Mouse (Mus musculus): ENCODE results near the gene Nfkbid.

- no peak for TF ChIP-seq CTCF (IDR thresholded peaks at IDR 0.05; ENCODE audit: control insufficient read depth, insufficient read depth, insufficient replicate concordance, low read depth, low read length)
- TF ChIP-seq POLR2A (IDR thresholded peaks at IDR 0.05; ENCODE audit: control insufficient read depth, low read depth, low read length) = no peak
Observed at GRCm38 (mm10) chr7:30421890-30422435, 431 bp downstream of the Nfkbid start.

Measured in testis, adult 2 months (tissue).